Mouse (Mus musculus): Measurements from ENCODE around the gene Gm5617. TPM values are rescaled to one million over a fixed set of nuclear protein-coding genes. Genes with fewer than 3 reads are reported as not detected.
"Not testable (repeated sequence)": the region's sequence is repeated elsewhere in the genome, so short reads cannot be mapped to it uniquely, and the experiment has no call there.

The Gm5617 gene
- total RNA-seq, 2 experiments from 2014 or later, result 43.0 to 45.3 TPM

DNA sequence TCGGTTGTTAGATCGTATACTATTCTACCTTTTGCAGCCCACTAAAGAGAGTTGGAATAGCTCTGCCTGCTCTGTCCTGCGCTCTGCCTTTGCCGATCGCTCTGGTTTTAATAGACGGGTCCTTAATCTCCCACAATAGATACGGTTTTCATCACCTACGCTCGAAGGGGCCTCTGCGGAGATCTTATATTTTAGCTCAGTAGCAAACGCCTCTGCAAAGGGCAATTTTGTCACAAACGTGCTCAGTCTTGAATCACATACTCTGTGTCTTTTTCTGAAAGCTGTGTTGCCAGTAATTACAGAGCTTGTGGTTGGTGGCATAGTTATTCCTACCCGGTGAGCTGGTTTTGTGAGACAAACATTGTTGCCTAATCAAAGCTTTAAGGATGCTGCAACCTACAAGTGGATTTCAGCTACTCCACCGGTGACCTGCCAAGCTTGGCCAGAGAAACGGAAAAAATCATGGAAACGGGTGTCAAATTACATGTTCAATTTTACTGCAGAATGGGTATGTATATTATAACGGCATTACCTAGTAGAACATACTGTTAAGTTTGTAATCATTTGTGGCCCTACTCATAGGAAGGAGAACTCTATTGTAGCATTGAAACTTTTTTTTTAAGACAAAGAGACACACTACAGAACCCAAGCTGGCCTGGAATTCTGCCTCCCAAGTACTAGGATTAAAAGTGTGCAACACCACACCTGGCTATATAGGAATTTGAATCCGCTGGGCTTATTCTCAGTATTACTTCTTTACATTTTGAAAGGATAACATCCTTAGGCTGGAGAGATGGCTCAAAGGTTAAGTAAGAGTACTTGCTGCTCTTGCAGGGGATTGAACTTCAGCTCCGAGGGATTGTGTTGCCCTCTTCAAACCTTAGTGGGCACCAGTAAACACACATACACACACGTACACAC, 13.8 kb upstream of the Gm5617 start:
- no peak for DNase-seq (ENCODE audit: low spot score in 2 of 2)

DNA sequence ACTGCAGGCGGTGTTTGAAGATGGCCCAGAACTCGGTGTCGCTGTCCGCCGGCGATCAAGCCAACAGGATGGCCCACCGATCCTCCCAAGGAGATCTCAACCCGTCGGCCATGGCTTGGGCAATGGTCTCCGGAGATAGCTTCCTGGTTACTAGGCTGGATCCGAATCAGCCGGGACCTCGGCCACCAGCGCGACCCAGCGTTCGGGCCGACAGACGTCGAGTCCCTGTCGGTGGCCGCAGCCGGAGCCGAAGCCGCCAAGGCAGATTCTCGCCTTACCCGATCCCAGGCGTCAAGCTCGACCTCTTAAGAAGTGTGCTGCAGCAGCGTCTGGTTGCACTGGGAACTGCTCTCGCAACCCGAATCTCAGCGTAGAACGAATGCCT, 298 bp downstream of the Gm5617 start:
- DNase-seq (ENCODE audit: low spot score in 2 of 2), result no peak

DNA sequence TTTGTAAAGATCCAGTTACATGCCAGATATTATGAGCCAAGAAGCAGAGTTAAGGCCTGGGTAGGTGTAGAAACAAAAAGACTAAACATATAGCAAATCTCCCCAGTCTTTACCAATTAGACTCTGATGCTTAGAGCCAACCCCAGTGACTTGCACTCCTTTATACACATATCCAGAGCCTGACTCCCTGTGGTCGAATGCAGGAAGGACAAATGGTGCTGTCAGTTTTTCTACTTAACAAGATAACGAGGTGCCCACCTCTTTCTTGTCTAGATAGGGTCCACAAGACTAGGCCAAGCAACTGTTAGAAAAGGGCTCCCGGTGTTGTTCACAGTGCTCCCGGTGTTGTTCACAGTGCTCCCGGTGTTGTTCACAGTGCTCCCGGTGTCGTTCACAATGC, 6.0 kb downstream of the Gm5617 start:
- no peak for DNase-seq (ENCODE audit: low spot score in 2 of 2)

DNA sequence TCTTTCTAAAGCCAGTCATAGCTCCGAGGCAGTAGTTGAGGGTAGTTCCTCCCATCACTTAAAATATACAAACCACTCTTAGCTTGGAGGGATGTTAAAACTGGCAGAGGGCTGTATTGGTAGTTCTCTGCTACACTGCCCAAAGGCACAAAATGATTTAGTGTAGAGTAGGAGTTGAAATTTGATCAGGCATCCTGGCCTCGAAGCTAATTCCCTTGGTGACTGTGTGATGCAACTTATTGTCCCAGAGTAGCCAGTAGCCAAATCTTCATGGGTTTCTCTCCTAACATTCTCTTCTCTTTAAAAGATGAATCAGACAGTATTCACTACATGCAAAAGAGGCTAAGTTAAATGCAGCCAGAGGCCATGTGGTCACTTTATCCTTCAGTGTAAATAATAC, 7.8 kb downstream of the Gm5617 start:
- no peak for DNase-seq (ENCODE audit: low spot score in 2 of 2)

- no peak for DNase-seq (ENCODE audit: low spot score in 2 of 2)
Observed at GRCm38 (mm10) chr9:48504741-48505365, 9.6 kb downstream of the Gm5617 start.

- no peak for DNase-seq (ENCODE audit: low spot score in 2 of 2)
Observed at GRCm38 (mm10) chr9:48510134-48510533, 14.9 kb downstream of the Gm5617 start.

DNA sequence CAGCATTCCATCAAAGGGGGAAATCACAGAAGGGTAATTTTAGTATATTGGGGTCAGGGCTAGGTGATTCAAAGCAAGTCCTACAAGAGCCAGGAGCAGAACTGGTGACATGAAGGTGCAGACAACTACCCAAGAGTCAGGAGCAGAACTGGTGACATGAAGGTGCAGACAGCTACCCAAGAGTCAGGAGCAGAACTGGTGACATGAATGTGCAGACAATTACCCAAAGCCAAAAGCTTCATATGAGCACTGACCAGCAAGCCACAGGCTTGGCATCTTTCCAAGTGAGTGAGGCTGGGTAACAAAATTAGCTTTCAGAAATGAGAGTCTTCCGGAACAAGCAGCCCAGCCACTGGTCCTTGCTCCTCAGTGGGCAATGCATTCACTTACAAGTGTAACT, 20.1 kb downstream of the Gm5617 start:
- peak in 1 of 2 experiments; percentile 8 for DNase-seq (ENCODE audit: low spot score in 2 of 2)

DNA sequence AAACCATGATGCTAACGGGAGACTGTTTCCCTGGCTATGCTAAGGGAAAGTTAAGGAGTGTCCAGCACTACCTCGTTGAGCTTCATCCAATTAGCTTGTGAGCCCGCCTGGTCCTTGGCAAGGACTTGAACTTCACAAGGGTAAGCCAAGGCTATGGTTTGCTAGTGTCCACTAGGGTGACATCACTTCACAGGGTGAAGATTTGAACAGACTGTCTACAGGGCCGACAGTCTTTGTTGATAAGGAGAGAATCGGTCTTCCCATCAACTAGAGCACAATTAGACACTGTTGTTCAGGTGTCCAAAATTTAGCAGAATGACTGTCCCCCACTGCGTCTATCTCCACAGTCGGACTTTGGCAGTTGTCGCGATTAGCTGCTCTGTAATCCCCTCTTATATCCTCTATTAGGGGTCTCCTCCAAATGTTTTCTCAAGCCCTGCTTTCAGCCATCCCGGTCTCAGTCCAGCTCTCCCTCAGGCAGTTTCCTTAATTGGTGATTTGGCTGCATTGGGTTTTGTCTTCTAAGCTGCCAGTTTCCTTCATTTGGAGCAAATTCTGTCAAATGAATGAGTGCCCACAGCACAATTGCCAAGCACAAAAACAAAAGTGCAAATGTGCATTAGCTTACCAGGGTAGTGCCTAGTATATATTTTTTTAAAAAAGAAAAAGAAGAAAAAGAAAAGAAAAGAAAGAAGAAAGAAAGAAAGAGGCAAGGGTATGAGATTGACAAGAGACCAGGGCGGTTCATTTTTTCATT, 21.6 kb downstream of the Gm5617 start:
- DNase-seq (ENCODE audit: low spot score in 2 of 2), result no peak

- no peak for DNase-seq (ENCODE audit: low spot score in 2 of 2)
Observed at GRCm38 (mm10) chr9:48517372-48518130, 22.3 kb downstream of the Gm5617 start.

DNA sequence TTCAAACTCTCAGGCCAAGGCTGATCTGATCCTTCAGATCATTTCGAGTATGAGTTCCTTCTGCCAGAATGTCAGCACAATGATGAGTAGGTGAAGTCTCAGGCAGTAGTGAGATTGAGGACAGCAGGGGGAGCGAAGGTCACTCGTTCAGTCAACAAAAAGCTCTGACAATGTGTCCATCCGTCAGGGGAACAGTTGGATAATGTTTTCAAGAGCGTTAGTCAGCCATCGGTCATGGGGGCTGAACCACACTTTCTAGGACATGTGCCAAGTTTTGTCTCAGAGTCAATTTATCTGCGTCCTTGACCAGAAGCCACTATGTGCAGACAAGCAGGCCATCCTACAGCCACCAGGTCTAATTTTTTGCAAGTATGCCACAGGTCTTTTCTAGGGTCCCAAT, 25.2 kb downstream of the Gm5617 start:
- DNase-seq (ENCODE audit: low spot score in 2 of 2), result peak in 1 of 2 experiments; percentile 10

GRCm38 (mm10) chr9:48525566-48525965, 30.3 kb downstream of the Gm5617 start:
- DNase-seq (ENCODE audit: low spot score in 2 of 2), result no peak

- DNase-seq (ENCODE audit: low spot score in 2 of 2), result no peak
Observed at GRCm38 (mm10) chr9:48526520-48526919, 31.3 kb downstream of the Gm5617 start.

GRCm38 (mm10) chr9:48531294-48531693, 36.1 kb downstream of the Gm5617 start:
- DNase-seq (ENCODE audit: low spot score in 2 of 2), result no peak

- no peak for DNase-seq (ENCODE audit: low spot score in 2 of 2)
Observed at GRCm38 (mm10) chr9:48532203-48532602, 37.0 kb downstream of the Gm5617 start.

GRCm38 (mm10) chr9:48532730-48533129, 37.5 kb downstream of the Gm5617 start:
- DNase-seq (ENCODE audit: low spot score in 2 of 2), result no peak

DNA sequence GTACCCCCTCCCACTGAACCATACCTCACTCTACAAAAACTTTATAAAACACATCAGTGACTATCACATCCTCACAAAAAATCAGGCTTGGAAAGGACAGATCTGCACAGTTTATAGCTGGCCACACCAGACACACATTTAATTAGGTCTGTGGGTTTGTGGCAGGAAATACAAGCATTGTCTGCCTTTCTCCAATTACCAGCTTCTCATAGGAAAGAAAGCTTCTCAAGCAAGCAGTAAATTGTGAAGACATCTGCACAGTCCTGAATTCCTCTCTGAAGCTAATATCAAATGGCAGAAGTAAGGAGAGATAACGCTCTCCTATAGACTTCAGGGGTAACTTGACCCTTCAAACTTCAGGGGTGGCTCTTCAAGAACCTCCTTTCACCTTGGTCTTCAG, 41.2 kb downstream of the Gm5617 start:
- no peak for DNase-seq (ENCODE audit: low spot score in 2 of 2)

DNA sequence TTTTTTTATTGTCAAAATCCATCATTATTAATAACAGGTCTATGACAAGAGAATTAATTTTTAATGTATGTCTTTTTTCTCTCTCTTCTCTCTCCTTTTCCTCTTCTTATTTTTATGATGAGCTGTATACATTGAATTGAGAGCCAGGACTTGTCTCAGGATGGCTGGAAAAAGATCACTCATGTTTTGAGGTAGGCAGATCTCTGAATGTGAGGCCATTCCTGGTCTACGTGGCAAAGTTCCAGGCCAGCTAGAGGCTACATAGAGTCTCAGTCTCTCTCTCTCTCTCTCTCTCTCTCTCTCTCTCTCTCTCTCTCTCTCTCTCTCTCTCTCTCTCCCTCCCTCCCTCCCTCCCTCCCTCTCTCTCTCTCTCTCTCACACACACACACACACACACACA, 42.4 kb downstream of the Gm5617 start:
- not testable (repeated sequence) for DNase-seq (ENCODE audit: low spot score in 2 of 2)

DNA sequence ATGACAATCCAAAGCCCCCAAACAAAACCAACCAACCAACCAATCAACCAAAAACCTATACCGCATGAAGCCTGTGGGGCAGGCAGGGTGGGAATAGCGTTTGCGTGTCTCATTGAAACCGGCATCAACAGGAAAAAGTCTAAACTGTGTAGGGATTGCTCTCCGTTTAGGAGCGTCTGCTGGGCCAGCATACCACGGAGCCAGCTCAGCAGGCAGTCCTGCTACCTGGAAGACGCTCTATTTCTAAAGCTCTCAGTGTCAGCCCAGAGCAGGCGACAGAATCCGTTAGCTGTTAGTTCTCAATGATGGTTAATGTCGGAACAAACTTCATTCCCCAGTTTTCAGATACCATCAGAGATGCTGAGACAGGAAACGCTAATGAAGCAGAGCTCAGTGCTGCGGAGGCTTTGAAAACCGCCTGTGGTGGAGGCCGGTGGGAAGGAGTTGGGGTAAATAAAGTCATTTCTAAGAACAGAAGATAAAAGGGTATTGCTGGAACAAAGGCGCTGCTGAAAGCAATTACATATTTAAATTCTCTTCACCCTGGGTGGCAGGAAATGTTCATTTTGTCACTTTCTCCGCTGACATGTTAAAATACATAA, 42.9 kb downstream of the Gm5617 start:
- no peak for DNase-seq (ENCODE audit: low spot score in 2 of 2)

- no peak for DNase-seq (ENCODE audit: low spot score in 2 of 2)
Observed at GRCm38 (mm10) chr9:48538688-48539087, 43.4 kb downstream of the Gm5617 start.

Measured in adrenal gland, adult 18-20 months (tissue).